Mouse (Mus musculus) retina, embryonic 14.5 days (tissue): ENCODE data around the gene Ankrd44.

Experiments used
- DNase-seq: peaks from one replicate; pipeline ENCODE4 v3.0.0-alpha.2; 2015; ENCODE audit warnings: low spot score

Gene Ankrd44

DNA sequence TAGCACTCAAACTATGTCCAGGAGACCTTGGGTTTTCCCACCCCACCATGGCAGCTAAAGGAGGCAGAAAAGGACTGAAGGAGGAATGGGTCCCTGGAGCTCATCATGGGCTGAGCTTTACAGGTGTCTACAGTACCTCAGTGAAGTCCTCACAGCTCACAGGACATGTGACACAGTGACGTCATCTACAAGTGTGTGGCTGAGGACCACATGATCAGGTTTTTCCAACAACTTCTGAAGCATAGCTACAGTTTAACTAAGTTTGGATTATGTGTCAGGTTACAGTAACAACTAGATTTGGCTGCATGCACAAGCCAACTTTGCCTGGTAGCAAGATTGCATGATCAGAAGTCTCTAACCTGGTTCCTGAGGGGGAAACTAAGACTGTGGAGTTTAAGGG lies 78.9 kb downstream of the Ankrd44 start:
- no peak for DNase-seq

DNA sequence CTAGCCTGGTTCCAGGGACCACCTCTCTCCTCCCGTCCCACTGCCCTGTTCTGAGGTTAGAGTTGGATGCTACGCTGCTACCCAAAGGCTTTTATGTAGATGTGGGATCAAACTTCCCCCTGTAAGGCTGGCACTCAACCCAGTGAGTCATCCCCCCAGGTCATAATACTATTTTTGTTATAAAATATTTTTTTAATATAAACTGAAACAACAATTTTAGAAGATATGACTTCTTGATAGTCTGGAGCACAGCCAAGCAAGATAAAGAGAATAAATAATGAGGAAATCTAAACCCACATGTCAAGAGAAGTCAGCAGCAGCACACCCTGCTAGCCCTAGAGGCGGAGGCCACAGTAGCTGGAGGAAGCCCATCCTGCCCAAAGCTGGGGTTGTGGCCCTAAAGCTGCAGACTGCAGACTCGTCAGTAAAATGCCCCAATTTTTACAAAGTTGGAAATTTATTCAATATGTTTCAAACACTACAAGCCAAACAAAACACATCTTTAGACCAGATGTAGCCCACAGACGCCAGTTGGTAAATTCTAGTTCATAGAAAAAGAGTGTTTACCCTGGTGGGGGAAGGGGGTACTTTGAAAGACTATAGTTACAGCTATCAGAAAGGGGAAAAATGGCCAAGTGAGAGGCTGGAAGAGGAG lies 79.7 kb downstream of the Ankrd44 start:
- DNase-seq = no peak

DNA sequence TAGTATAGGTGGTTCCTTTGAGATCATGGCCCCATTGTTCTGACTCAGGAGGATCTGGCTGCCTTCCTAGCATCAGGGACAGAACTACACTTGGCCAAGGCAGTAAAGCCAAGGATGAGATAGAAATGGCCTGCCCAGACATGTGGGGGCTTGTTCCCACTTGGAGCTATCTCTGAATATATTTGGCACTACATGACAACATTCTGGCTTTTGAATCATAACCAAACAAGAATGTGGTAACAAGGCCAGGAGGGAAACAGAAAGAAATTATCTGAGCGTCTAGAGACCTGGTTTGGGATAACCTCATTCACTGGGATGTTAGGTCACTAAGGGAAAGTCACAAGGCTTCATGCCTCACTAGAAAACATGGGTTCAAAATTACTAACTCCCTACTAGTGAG lies 81.8 kb downstream of the Ankrd44 start:
- DNase-seq = no peak

DNA sequence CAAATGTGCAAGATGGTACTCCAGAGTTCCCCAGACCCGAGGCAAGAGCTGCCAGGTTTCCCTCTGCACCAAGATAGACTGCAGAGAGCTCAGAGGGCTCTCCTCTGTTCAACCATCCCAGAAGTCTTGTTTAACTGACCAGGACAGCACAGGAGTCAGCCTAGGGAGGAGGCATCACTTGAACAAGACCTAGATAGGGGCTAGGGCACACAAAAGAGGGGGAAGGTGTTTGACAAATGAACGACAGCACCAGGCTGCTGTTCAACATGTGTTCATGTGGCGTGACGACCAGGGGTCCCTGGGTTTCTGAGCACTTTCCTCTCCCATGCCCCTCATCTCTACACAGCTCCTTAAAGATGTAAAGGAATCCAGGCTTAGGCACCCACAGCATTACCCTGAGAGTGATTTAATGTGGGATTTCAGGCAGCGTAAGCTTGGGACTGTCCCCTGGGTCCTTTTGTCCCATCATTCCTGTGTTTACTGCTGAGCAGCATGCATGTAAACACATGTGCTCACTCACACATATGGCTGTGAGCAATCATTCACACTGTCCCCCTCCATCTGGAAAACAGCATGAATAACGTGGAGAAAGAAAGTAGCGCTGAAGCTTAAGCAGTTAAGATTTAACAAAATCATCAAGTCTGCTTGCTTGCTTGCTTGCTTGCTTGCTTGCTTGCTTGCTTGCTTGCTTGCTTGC lies 83.3 kb downstream of the Ankrd44 start:
- DNase-seq = no peak

DNA sequence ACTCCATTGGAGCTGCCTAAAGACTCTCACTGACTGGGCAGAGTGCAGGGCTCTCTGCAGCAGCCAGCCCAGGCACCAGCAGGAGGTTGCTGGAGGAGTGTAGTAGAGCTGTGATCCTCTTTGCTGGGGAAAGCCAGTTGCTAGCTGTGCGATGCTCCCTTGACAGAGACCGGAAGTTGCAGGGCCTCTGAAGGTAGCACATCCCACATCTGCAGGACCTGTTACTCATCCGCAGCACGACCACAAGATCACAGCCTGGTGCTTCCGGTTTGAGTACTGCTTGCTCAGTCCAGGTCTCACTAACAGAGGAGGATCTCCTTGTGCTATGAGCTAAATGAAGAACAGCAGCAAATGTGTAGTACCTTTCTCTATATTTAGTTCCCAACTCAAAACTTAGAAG lies 84.4 kb downstream of the Ankrd44 start:
- DNase-seq = no peak

DNA sequence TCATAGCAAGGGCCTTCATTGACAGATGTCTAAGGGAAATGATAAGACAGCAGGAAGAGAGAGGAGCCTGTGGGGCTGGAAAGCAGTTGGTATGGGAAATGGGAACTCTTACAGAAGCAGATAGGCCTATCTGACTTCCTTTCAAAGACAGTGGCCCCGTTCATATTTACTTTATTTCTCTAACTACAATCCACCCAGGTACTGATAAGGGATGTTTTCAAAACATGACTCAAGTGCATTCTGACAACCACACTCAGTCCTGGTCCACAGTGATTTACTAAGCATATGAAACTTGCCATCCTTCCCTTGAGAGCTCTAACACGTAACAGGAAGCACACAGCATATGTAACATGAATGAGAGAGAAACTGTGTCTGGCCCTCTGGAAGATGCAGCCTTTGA lies 86.1 kb downstream of the Ankrd44 start:
- no peak for DNase-seq

DNA sequence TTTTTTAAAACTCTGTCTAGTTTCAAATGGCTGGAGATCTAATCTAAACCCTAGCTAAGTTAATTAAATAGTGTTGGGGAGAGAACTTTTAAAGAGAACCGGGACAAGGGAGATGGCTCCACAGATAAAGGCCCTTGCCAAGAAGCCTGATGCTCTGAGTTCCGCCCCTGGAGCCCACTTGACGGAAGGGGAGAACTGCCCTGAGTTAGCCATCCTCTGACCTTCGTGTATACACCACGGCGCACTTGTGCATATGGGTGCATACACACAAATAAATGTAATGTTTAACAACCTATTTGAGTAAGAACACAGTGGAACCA lies 87.7 kb downstream of the Ankrd44 start:
- no peak for DNase-seq

DNA sequence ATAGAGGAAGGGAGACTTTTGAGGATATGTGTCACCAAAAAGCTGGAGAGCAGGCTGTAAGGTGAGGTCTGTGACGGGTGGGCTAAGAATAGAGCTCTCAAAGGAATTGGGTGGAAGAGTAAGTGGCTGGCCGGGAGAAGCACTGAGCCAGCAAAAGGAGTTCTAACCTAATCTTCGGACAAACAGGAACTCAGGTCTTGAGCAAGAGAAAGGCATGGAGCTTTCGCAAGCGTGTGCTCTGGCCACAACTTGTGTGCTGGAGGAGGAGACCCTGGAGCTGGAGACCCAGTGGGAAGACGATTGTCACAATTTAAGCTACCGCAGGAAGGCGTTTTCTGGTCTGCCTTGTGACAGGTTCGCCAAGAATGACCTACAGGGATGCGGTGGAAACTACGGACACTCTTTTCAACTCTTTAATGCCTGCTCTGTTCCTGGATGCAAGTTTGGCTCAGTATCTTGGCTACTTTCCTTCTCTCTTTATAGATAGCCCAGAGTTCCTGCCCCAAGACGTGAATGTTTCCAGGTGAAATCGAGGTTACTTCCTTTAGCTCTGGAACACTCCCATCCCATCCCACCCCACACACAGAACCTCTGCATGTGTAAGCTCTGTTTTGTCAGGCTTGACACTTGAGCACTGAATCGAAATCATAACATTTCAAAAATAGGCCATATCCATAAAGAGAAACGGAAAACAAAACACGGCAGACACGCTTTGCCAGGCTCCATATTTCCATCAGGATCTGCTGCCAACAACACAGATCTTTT lies 88.3 kb downstream of the Ankrd44 start:
- no peak for DNase-seq

DNA sequence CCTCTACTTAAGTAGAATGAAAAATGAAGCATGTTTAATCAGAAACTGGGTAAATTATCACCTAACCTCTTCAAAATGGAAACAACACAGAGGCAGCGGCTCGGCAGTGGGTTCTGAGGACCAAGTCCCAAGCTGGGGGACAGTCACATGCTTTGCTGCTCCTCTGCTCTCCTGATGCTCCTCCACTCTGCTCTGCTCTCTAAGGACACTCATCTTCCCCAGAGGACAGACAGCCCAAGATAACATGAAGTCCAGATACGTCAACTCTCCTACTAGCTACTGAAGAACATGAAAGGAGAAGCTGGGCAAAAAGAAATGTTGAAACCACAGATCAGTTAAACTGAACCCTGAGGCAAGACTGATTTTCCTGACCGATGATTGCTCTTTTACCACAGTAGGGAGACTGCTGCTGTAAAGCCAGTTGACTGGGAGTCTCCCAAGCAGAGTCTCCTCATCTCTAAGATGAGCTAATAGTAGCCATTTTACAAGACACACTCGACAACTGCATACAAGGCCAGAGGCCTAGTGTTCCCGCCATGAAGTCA lies 90.5 kb downstream of the Ankrd44 start:
- no peak for DNase-seq

DNA sequence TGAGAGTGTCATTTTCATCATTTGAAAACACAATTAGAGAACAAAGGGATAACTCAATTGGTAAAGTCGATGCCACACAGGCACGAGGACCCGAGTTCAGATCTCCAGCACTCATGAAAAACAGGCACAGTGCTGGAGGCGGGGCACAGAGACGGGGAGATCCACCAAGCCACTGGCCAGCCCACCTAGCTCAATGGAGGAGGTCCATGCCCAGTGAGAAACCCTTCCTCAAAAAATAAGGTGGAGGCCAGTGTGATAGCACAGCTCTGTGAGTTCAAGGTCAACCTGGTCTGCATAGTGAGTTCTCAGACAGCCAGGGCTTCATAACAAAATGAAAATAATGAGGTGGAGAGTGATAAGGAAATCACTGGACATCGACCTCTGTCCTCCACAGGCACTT lies 93.0 kb downstream of the Ankrd44 start:
- DNase-seq = no peak

DNA sequence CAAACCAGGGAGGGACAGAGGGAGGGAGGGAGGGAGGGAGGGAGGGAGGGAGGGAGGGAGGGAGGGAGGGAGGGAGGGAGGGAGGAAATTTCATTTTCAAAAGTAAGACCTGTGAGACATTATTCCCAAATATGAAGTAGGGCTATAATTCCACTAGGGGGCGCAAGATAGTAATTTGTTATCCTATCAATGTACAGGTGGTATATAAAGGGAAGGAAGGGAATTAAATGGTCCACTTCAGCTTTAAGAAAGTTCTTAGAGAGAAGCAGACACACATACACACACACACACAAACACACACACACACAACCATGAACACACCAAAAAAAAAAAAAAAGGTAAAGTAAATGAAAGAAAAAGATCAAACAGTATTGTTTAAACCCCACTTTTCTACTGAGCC lies 93.4 kb downstream of the Ankrd44 start:
- peak; percentile 88 for DNase-seq

DNA sequence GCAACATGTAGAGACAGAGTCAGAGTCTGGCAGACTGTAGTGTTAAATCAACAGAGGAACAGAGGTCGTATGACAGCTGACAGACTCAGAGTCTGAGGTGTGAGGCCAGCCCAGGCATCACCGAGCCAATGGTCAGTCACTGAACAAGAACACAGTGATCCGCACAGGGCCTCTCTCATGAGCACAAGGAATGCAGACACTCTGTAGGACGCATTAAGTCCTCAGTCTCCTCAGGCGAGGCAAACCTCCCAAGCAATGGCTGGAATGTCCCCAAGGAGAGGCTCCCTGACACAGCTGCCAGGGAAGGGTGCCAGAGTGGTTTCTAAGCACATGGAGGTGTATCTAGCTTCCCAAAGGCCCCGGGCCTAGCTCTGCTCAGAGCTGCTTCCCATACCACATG lies 96.0 kb downstream of the Ankrd44 start:
- peak; percentile 13 for DNase-seq

DNA sequence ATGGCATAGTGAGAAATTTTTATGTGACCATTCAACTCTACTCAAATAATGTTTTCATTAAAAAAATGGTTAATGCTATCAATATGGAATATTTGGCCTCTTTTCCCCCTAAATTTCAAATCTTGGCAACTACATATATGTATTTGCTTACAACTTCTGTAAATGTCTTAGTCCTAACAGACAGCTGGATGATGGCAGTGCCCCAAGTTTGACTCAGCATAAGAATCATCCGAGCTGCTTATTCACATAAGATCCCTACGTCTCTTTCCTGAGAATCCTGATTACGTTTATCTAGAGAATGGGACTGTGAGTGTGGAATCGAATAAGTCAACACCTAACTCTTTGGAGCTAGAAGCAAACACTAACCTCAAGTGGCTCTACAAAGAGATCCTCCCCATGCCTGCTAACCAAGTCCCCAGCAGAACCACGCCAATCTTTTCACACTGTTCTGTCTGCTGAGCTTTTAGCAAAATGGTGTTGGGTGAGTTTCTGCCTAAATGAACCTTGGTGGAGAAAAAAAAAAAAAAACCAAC lies 96.4 kb downstream of the Ankrd44 start:
- no peak for DNase-seq

DNA sequence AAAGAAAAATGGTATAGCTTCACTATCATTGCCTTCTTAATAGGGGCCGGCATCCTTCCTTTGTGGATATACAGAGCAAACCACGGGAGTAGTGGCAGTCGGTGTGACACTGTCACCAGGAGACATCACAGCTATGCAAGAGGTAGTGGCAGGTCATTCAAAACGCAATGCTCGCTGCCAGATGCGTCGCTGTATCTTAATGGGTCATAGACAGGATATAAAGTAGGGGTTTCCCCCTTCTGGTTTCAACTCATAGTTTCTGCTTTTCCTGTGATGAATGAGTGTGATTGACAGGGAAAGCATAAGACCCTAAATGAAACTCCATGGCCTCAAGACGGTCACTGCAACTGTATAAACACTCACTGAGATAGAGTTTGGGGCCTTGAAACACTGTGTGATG lies 98.4 kb downstream of the Ankrd44 start:
- no peak for DNase-seq

DNA sequence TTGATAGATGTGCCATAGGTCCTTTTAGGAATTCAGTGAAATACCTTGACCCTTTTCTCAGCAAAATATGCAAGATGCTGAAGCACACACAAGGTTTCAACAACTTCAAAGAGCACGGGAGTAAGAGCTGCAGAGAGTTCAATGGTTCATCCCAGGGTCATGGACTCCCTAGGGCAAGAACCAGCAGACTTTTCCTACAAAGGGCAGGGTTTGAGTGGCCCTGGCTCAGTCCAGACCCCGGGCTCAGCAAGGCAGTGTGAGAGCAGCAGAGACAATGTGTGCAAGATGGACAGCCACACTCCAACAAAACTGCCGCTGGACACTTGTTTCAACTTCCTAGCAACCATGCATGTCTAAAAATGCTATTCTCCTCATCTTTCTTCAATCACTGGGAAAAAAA lies 98.8 kb downstream of the Ankrd44 start:
- DNase-seq = no peak

DNA sequence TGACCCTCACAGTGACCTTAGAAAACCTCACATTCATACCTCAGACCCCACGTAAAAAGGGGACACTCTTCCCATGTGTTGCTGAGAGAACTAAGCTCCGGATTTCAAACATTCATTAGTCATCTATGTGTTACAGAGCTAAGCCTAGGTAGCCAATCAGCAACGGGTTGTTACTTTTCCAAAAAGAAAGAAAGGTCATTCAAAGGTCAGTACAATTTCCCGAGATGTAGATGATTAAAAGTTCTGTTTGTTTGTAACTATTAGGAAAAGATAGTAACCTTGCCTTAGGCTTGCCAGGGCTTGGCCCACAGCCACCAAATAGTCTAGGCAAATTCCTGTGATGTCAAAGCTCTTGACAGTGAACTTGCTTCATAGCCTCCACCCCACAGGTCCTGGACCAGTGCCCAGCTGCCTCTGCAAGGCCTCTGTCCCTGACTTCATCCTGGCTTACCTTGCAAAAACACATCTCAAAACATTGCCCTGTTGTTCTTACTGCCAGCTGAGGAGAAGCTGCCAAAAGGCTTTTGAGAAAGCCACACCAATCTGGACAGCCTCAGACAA lies 99.7 kb downstream of the Ankrd44 start:
- DNase-seq = no peak

DNA sequence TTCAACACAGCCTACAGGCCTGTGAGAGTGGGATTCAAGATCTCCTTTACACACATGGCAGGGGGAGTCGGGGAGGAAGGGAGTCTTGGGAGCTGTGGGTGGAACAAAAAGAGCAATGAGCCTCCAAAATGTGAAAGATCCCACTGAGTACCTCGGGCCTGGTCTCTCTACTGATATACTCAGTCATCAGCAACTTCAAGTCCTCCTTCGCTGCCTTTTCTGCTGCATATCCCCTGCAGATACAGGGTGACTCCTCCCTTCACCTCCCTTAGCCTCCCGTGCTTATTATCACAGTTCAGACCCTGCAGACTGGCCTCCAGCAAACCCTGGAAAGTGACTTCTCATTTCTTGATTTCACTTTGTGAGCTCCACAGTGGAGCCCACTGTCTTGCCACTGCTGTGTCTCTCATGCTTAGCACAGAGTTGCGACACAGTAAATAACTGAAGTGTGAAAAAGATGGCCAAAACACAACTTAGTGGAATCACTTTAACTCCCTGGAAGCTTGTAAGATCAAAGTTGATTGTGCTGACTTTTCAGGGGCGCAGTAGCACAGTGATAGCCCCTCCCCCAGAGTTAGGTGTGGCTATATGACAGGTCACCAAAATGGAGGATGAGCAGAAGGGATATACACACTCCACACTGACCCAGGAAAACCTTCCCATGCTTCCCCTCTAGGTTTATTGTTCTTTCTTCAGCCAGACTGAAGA lies 100.3 kb downstream of the Ankrd44 start:
- no peak for DNase-seq

DNA sequence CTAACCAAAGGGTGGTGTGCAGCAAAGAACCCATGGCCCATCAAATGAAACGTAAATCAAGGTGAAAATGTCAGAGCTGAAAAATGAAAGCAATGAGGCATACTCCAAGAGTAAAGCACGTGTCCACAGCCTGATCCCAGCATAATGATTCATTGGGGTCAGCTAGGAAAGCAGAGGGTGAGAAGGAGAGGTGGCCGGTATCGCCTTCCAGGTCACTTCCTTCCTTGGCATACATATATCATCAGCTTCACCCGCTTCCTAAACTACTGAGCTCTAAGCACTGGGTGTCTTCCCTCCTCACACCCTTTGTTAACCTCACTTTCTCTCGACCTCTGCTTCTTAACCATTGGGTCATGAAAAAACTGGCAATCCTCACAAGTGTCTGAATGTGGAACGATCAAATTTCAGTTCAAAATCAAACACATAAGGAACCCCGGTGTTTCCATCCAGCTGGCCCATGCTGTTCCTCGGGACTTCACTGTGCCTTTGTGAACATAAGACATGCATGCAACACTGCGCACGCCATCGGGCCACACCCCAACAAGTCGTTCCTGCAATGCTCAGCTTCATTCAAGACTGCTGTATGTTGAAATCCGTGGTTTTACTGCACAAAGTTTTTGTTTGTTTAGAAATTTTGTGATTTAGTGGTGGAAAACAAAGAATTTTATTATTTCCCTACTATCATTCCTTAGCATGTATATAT lies 101.9 kb downstream of the Ankrd44 start:
- DNase-seq = no peak

DNA sequence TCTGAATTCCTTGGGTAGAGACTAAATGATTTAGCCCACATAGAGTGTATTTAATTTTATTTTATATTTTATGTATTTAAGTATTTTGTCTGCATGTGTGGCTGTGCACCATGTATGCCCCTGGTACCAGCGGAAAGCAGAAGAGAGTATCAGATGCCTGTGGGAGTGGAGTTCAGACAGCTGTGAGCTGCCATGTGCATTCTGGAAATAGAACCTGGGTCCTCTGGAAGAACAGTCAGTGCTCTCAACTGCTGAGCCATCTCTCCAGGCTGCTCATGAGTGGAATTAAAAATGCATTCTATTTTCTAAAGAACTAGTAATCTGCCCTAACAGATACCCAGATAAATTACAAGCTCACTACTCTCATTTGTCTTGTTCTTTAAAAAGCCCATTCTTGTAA lies 104.4 kb downstream of the Ankrd44 start:
- no peak for DNase-seq

DNA sequence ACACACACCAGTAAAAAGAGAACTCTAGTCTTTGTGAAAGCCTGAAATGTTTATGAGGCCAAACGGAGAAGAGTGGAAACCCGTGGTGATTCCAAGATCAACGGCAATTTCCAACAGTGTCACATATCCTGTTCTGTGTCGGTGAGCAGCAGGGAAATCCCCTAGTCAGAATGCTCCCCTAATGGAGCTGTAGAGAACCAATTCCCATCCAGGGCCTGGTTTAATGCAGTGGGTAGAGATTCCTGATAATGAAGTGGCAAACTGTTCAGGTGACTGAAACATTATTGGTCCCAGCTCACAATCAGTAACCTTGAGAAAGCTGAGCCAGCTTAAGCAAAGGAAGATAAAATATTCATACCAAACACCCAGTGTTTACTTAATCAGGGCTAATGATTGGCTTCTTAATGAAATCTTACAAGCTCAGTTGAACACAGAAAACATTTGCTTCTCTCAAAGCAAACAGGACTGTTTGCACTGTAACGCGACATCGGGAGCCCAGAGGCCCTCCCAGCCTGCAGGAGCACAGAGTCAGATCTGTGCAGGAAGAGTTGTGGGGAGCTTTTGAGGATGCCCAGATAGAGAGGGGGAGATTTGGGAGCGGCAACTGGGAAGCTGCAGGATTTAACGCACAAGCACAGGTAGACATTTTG lies 110.9 kb downstream of the Ankrd44 start:
- no peak for DNase-seq
